Mouse (Mus musculus) ovary, adult 18-20 months (tissue): ENCODE results near the gene Sirt7.

ENCODE experiments used
- DNase-seq: peaks from one replicate; pipeline ENCODE4 v3.0.0; 2022; ENCODE audit warnings: low spot score, mixed read lengths

Gene Sirt7

GRCm38 (mm10) chr11:120625152-120625775 lies at the start of gene Sirt7:
TSS of gene Sirt7 (minus strand) at chr11:120625240.
- DNase-seq = no peak

- DNase-seq = no peak
These were observed 48.6 kb upstream of the Sirt7 start for GRCm38 (mm10) chr11:120673594-120674122.

DNA sequence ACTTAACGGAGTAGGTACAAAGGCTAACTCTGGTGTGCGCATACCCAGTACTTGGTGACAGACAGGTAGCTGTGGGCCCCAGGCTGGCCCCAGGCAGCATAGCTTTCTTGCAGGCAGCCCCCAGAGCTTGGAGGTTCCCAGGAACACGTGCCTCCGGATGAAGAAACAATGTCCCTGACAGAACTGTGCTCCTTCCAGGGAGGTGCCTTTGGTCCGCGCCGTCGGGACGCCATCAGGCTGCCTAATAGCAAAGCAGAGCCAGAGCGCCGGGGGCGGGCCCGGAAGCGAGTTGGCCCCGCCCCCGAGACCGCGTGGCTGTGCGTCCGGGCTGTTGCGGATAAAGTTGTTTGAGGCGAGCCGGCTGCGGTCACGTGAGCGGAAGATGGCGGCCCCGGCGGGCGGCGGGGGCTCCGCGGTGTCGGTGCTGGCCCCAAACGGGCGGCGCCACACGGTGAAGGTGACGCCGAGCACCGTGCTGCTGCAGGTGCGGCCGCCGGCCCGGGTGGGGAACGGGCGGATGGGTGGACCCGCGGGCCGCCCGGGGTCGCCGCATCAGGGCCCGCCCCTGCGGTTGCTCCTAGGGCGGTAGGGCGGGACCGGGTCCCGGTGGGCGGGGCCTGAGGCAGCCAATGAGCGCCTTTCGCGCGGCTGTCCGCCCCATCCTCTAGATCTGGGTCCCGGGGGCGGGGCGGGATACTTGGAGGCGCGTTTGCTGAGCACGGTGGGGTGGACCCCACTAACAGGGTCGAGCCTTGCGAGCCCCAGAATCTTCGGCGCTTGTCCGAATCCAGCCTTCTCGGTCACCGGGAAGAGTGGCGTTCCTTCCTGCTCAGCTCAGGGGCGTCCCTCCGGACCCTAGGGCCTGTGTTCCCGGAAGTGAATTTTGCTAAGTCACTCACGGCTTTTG lies 47.9 kb upstream of the Sirt7 start, which contains the start of gene Aspscr1:
TSS of gene Aspscr1 (plus strand) at position 287 of the 907 bp plus-strand sequence.
- DNase-seq = peak; percentile 92

DNA sequence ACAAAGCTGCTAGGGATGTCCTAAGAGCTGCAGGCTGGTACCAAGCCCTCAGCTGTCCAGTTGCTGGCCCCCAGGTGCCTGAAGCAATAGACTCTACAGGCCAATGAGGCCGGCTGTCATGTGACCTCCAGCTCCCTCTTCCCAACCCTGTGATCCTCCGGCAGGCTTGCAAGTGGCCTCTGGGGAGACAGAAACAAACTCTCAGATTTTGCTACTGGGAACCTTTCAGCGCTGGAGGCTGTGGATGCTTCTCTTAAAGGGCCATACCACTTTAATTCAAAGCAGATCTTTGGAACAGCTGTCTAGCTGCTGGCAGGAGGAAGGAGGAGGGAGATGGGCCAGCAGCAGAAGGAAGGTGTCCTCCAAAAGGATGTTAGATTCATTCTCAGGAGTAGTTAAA lies 41.6 kb upstream of the Sirt7 start:
- DNase-seq = no peak

GRCm38 (mm10) chr11:120665406-120665805 lies 40.4 kb upstream of the Sirt7 start:
- DNase-seq = no peak

- DNase-seq = no peak
These were observed 38.7 kb upstream of the Sirt7 start for GRCm38 (mm10) chr11:120663714-120664113.

DNA sequence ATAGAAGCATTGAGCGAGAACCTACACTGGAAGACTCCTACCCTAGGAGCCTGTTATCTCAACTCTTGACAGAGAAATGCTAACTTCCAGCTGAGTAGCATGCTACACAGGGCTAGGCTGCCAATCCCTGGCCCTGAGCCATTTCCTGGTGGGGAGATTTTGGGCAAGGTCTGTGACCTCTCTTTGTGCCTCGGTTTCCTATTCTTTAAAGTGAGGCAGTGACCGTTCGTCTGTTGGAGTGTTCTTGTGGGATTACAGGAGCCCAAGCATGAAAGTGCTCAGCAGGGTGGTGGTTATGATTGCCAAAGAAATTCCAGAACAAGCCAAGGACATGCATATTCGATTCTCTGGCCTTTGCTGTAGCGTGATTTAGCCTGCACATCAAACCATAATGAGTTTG lies 37.7 kb upstream of the Sirt7 start:
- DNase-seq = no peak

- no peak for DNase-seq
These were observed 36.0 kb upstream of the Sirt7 start, which contains the start of gene Notum for GRCm38 (mm10) chr11:120661076-120661460. TSS of gene Notum (minus strand) at chr11:120661175.

GRCm38 (mm10) chr11:120660301-120661075 lies 35.4 kb upstream of the Sirt7 start:
- DNase-seq = no peak

GRCm38 (mm10) chr11:120659509-120660300 lies 34.7 kb upstream of the Sirt7 start:
- no peak for DNase-seq

- no peak for DNase-seq
These were observed 33.9 kb upstream of the Sirt7 start for GRCm38 (mm10) chr11:120658876-120659410.

DNA sequence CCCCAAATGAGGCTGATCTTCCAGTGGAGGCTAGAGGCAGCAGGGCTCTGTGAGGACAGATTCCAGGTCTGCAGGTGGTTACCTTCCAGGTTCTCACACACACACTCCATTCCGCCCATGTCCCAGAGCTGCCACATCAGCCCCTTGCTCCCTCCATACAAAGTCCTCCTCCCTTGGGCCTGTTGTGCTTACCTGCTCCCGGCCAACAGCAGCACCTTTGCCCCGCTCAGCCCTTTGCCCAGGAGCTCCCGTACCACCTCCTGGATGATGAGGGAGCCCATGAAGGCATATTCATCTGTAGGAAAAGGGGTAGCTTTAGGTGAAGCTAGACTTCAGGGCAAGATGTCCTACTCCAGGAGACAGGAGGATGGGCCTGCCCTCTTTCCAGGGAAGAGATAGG lies 32.3 kb upstream of the Sirt7 start:
- DNase-seq = no peak

- no peak for DNase-seq
These were observed 29.7 kb upstream of the Sirt7 start for GRCm38 (mm10) chr11:120654741-120655140.

DNA sequence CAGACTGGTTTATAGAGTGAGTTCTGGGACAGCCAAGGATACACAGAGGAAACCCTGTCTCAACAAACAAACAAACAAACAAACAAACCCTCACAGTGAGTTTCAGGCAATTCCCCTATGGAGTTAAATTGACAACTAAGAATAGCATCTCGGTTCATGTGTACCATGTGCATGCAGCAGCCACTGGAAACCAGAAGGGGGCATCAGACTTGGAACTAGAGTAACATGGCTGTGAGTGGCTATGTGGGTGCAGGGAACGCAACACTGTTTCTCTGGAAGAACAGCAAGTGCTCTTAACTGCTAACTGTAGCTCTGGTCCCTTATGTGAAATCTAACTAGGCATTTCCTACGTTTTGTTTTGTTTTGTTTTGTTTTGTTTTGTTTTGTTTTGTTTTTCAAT lies 26.8 kb upstream of the Sirt7 start:
- no peak for DNase-seq

- DNase-seq = no peak
These were observed 23.0 kb upstream of the Sirt7 start, which contains the start of gene Myadml2 for GRCm38 (mm10) chr11:120648001-120648476. TSS of gene Myadml2 (minus strand) at chr11:120648158.

DNA sequence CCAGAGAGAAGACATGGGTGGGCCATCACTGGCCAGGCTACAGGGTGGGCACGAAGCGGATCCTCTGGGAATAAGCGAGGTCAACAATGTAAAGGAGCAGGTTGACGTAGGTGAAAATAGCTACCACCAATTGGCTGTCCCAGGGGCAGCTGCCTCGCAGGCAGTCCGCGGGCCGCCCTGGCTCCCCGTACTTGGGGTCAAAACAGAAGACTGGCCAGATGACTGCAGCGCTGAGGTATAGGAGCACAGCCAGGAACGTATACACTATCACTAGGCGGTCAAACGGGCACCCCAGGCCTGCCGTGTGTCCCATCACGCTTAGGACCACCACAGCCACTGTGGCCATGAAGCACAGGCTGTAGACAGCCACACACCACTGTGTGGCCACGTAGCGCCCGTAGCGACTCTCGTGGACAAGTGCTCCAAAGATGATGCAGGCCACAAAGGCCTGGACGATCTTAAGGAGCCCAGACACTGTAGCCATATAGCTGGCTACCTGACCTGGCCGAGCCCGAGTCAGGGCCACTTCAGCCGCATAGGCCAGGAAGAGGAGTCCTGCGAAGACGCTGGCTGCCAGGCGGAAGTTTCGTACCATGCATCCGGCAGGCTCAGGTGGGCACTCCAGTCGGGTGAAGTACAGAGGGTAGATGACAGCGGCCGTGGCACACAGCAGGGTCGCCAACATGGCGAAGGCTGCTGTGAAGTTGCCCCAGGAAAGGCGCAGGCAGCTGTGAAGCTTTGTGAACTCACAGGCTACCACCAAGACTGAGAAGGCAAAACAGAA lies 22.2 kb upstream of the Sirt7 start:
- no peak for DNase-seq

GRCm38 (mm10) chr11:120643601-120643987 lies 18.6 kb upstream of the Sirt7 start, which contains the start of gene Pycr1:
TSS of gene Pycr1 (minus strand) at chr11:120643769.
- peak; percentile 89 for DNase-seq

GRCm38 (mm10) chr11:120642939-120643600 lies 18.0 kb upstream of the Sirt7 start:
- no peak for DNase-seq

DNA sequence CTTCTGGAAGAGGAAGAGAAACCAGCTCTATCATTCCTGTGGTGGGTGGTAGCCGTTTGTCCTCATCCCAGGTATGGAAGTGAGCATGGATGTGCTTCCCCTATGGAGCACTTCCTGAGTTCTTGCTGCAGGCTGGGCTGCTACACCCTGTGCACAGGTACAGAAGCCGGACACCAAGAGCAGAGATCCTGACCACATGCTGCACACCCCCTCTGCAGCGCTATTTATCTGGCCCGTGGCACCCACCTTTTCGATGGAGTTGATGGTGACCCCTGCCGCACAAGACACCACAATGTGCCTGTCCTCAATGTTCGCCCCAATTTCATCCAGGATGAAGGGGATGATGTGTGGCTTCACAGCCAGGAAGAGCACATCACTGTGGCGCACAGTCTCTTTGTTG lies 16.8 kb upstream of the Sirt7 start:
- DNase-seq = no peak
